Mouse (Mus musculus) CD4-positive, CD25-positive, alpha-beta regulatory T cell, adult 4 months (primary cell): ENCODE results near the gene Rag2. TPM values are rescaled to one million over a fixed set of nuclear protein-coding genes. Genes with fewer than 3 reads are reported as not detected.

Experiments used
- ATAC-seq: one replicate; pipeline ENCODE4 v1.8.0; 2017
- polyA plus RNA-seq, 2 experiments: library from polyadenylated mRNA; unstranded; fragments of 100-300 nt; shearing (Covaris generic); gene quantifications; one replicate each; pipeline ENCODE4 v1.2.1; 2017

The Rag2 gene
- polyA plus RNA-seq, 2 experiments from 2014 or later, result 0.27 TPM; not detected in 1

GRCm38 (mm10) chr2:101627227-101627626 lies 2.7 kb downstream of the Rag2 start:
- no peak for ATAC-seq

GRCm38 (mm10) chr2:101628297-101629236 lies 4.0 kb downstream of the Rag2 start:
- peak; percentile 89 for ATAC-seq

- no peak for ATAC-seq
These were observed 14.7 kb downstream of the Rag2 start for GRCm38 (mm10) chr2:101638979-101639839.

- ATAC-seq, result no peak
These were observed 15.4 kb downstream of the Rag2 start for GRCm38 (mm10) chr2:101639840-101640350.

GRCm38 (mm10) chr2:101645841-101646240 lies 21.3 kb downstream of the Rag2 start:
- ATAC-seq, result no peak

GRCm38 (mm10) chr2:101648361-101648760 lies 23.8 kb downstream of the Rag2 start:
- no peak for ATAC-seq

GRCm38 (mm10) chr2:101649114-101649671 lies 24.7 kb downstream of the Rag2 start, which contains the start of the genes Rag1 and B230118H07Rik:
Gene Rag1, minus strand, starts transcription at chr2:101649501.
Gene B230118H07Rik, minus strand, starts transcription at chr2:101649532.
- no peak for ATAC-seq

- no peak for ATAC-seq
These were observed 25.9 kb downstream of the Rag2 start for GRCm38 (mm10) chr2:101650446-101650845.

GRCm38 (mm10) chr2:101652204-101652920 lies 27.8 kb downstream of the Rag2 start:
- ATAC-seq, result peak; percentile 17

GRCm38 (mm10) chr2:101652921-101653597 lies 28.5 kb downstream of the Rag2 start:
- peak; percentile 77 for ATAC-seq

GRCm38 (mm10) chr2:101660536-101660935 lies 36.0 kb downstream of the Rag2 start:
- no peak for ATAC-seq

- peak; percentile 87 for ATAC-seq
These were observed 40.7 kb downstream of the Rag2 start for GRCm38 (mm10) chr2:101665058-101665702.

- no peak for ATAC-seq
These were observed 41.2 kb downstream of the Rag2 start for GRCm38 (mm10) chr2:101665703-101666092.

GRCm38 (mm10) chr2:101668751-101669150 lies 44.2 kb downstream of the Rag2 start:
- ATAC-seq, result no peak

- ATAC-seq, result no peak
These were observed 49.0 kb downstream of the Rag2 start for GRCm38 (mm10) chr2:101673547-101673946.

GRCm38 (mm10) chr2:101678236-101679021 lies 53.9 kb downstream of the Rag2 start, which contains the start of gene Traf6:
Gene Traf6, plus strand, starts transcription at chr2:101678429.
- ATAC-seq, result peak; percentile 89

GRCm38 (mm10) chr2:101679164-101679784 lies 54.8 kb downstream of the Rag2 start:
- ATAC-seq, result peak; percentile 56
